Mouse (Mus musculus): Measurements from ENCODE around the gene BC117090. TPM values are rescaled to one million over a fixed set of nuclear protein-coding genes. Genes with fewer than 3 reads are reported as not detected.

The BC117090 gene
- not detected for polyA plus RNA-seq (2017; shearing (Covaris generic))

GRCm38 (mm10) chr16:36334232-36334631 is at the start of gene BC117090:
TSS of gene BC117090 (minus strand) at chr16:36334332.

GRCm38 (mm10) chr16:36367648-36368047 is 33.5 kb upstream of the BC117090 start, which contains the start of gene BC100530:
TSS of gene BC100530 (minus strand) at chr16:36367748.

GRCm38 (mm10) chr16:36276796-36277195 is 57.3 kb downstream of the BC117090 start, which contains the start of gene Stfa1:
TSS of gene Stfa1 (plus strand) at chr16:36276951.

Other genes with a start within 250 kb of the BC117090 start
- gene Csta1, start 203.1 kb downstream of the BC117090 start, polyA plus RNA-seq (2017; shearing (Covaris generic)): not detected
- not detected for gene Stfa2l1, start 177.5 kb downstream of the BC117090 start, polyA plus RNA-seq (2017; shearing (Covaris generic))
- not detected for gene Gm5483, start 150.1 kb downstream of the BC117090 start, polyA plus RNA-seq (2017; shearing (Covaris generic))
- not detected for gene Gm5416, start 123.9 kb downstream of the BC117090 start, polyA plus RNA-seq (2017; shearing (Covaris generic))
- gene 2010005H15Rik, start 112.9 kb downstream of the BC117090 start, polyA plus RNA-seq (2017; shearing (Covaris generic)): 1.4 TPM
- gene Stfa1, start 57.4 kb downstream of the BC117090 start, polyA plus RNA-seq (2017; shearing (Covaris generic)): not detected
- not detected for gene BC100530, start 33.4 kb upstream of the BC117090 start, polyA plus RNA-seq (2017; shearing (Covaris generic))
- gene Stfa2, start 74.1 kb upstream of the BC117090 start, polyA plus RNA-seq (2017; shearing (Covaris generic)): not detected
- gene Stfa3, start 121.1 kb upstream of the BC117090 start, polyA plus RNA-seq (2017; shearing (Covaris generic)): 0.97 TPM
- not detected for gene Casr, start 227.8 kb upstream of the BC117090 start, polyA plus RNA-seq (2017; shearing (Covaris generic))